Mouse (Mus musculus): ENCODE measurements at regions not wholly inside any gene's neighbourhood (a gene's known extent, or its start where the extent isn't known, plus 50 kb on each side); places are given as distances from the start of the nearest gene placed in this dataset.

DNA sequence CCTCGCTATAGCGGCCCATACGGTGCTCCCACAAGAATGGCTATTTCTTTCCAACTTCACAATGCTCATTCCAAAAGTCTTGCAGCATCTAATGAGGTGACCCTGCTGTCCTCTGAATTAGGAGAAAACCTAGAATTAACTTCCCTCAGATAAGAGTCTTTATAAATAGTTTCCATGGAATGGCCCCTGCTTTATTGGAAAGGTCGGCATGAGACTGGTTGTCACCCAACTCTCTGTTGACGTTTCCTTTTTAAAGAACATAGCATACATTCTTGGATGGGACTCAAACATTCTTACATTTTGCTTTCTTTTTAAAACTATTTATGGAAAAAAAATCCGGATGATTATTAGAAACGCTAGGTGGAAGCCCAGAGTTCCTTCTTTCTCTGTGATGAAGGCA is 53.9 kb upstream of the Lmcd1 start:
- TF ChIP-seq CTCF (IDR thresholded peaks at IDR 0.05): no peak
- Histone ChIP-seq H3K27me3 (ENCODE audit: insufficient read depth, low read length) (no peaks in the 10 kb centered on the region), H3K4me2 (ENCODE audit: low read depth, low read length, poor library complexity, severe bottlenecking) (no peak overlapping the region), H3K9ac (replicated peaks; ENCODE audit: low read length, poor library complexity, severe bottlenecking) (no peak overlapping the region), H3K9me3 (ENCODE audit: low read length) (no peaks in the 10 kb centered on the region), H3K4me1 (ENCODE audit: insufficient read depth, low read length) (no peaks in the 10 kb centered on the region), H3K27ac (ENCODE audit: low read depth, low read length) (no peak overlapping the region), H3K4me3 (ENCODE audit: low read depth, low read length) (no peak overlapping the region), H3K36me3 (ENCODE audit: insufficient read depth, low read length) (no peaks in the 10 kb centered on the region)
- 90% methylated on average over 7 of the region's 7 CpGs for WGBS
- DNase-seq (ENCODE audit: low spot score) (no peak), ATAC-seq (ENCODE audit: low FRiP score) (no peak)

DNA sequence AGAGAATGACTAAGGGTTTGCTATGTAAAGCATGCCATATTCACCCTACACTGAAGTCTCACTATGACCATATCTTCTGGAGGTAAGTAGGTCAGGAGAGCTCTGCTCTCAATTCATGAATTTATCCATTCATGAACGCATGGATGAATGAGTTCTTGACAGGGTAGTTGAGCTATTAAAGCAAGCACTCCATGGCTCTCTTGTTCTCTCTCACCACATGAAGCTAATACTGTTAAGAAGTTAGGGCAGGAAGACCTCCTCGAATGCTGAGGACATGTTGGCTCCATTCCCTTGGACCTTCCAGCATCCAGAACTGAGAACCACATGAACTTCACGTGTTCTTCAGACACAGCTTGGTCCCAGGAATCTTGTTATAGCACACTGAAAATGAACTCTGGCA is 53.4 kb upstream of the Lmcd1 start:
- Histone ChIP-seq H3K27ac (ENCODE audit: low read depth, low read length) (no peak overlapping the region), H3K4me1 (ENCODE audit: insufficient read depth, low read length) (no peaks in the 10 kb centered on the region), H3K9ac (replicated peaks; ENCODE audit: low read length, poor library complexity, severe bottlenecking) (no peak overlapping the region), H3K9me3 (ENCODE audit: low read length) (no peaks in the 10 kb centered on the region), H3K4me3 (ENCODE audit: low read depth, low read length) (no peak overlapping the region), H3K27me3 (ENCODE audit: insufficient read depth, low read length) (no peaks in the 10 kb centered on the region), H3K36me3 (ENCODE audit: insufficient read depth, low read length) (no peaks in the 10 kb centered on the region), H3K4me2 (ENCODE audit: low read depth, low read length, poor library complexity, severe bottlenecking) (no peak overlapping the region)
- no peak for TF ChIP-seq CTCF (IDR thresholded peaks at IDR 0.05)
- no peak for DNase-seq (ENCODE audit: low spot score)
- no peak for ATAC-seq (ENCODE audit: low FRiP score)
- WGBS: 77% methylated on average over 3 of the region's 3 CpGs

DNA sequence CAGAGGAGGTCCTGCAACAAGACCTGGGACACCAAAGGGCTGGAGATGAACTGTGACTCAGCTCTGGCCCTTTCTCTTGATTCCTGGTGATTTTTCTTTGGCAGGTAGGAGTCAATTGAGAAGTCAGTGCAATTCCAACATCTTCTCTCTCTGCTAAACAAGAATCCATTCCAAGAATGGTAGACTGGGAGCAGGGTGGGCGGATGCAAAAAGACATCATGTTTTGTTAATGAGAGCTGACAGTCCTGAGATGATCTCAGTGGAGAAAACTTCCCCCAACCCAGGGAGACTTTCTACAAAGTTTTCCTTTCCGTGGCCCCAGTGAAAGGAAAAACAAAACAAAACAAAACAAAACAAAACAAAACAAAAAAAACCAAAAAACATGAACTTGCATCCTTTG is 52.2 kb upstream of the Lmcd1 start:
- Histone ChIP-seq H3K4me2 (ENCODE audit: low read depth, low read length, poor library complexity, severe bottlenecking) (no peak overlapping the region), H3K4me1 (ENCODE audit: insufficient read depth, low read length) (no peaks in the 10 kb centered on the region), H3K4me3 (ENCODE audit: low read depth, low read length) (no peak overlapping the region), H3K9me3 (ENCODE audit: low read length) (no peaks in the 10 kb centered on the region), H3K9ac (replicated peaks; ENCODE audit: low read length, poor library complexity, severe bottlenecking) (no peak overlapping the region), H3K27me3 (ENCODE audit: insufficient read depth, low read length) (no peaks in the 10 kb centered on the region), H3K36me3 (ENCODE audit: insufficient read depth, low read length) (no peaks in the 10 kb centered on the region), H3K27ac (ENCODE audit: low read depth, low read length) (no peak overlapping the region)
- no peak for ATAC-seq (ENCODE audit: low FRiP score)
- no peak for TF ChIP-seq CTCF (IDR thresholded peaks at IDR 0.05)
- 85% methylated on average over 2 of the region's 2 CpGs for WGBS
- DNase-seq (ENCODE audit: low spot score): no peak

DNA sequence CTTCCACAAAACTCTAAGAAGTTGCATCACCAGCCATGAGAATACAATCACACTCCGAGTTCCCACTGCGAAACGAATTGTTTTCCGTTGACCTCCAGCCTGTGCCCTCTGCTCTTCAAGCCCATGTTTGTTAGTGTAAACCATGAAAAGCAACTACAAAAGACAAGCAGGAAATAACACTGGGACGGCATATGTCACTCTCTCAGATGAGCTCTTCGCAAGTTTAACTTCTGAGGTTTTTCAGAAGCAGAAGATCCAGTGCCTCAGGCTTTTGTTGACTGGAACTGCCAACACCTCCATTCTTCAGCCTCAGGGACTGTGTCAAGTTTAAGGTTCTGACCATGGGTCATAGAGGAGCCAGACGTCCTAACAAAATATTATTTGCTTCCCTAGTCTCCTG is 50.2 kb upstream of the Lmcd1 start:
- no peak overlapping the region for H3K4me3 ChIP-seq (ENCODE audit: low read depth, low read length)
- H3K27me3 ChIP-seq (ENCODE audit: insufficient read depth, low read length): no peaks in the 10 kb centered on the region
- ATAC-seq (ENCODE audit: low FRiP score): no peak
- no peak overlapping the region for H3K4me2 ChIP-seq (ENCODE audit: low read depth, low read length, poor library complexity, severe bottlenecking)
- no peaks in the 10 kb centered on the region for H3K36me3 ChIP-seq (ENCODE audit: insufficient read depth, low read length)
- no peak overlapping the region for H3K9ac ChIP-seq (replicated peaks; ENCODE audit: low read length, poor library complexity, severe bottlenecking)
- H3K4me1 ChIP-seq (ENCODE audit: insufficient read depth, low read length): no peaks in the 10 kb centered on the region
- no peak for DNase-seq (ENCODE audit: low spot score)
- no peaks in the 10 kb centered on the region for H3K9me3 ChIP-seq (ENCODE audit: low read length)
- 90% methylated on average over 7 of the region's 7 CpGs for WGBS
- no peak for TF ChIP-seq CTCF (IDR thresholded peaks at IDR 0.05)
- no peak overlapping the region for H3K27ac ChIP-seq (ENCODE audit: low read depth, low read length)

All from midbrain, postnatal 0 days (tissue).